Mouse (Mus musculus) brain, embryonic 14.5 days (tissue): ENCODE data around the gene Rubcnl.

Experiments used
- CTCF ChIP-seq: fragments of 200-500 bp; IDR thresholded peaks from 2 replicates; pipeline ENCODE4 v1.5.1; 2012; ENCODE audit warnings: inconsistent platforms, mild to moderate bottlenecking, moderate library complexity, borderline replicate concordance; ENCODE audit not compliant: insufficient read depth, insufficient read length; ENCODE audit errors: extremely low read depth
- POLR2A ChIP-seq: fragments of 200-500 bp; IDR thresholded peaks from 2 replicates; pipeline ENCODE4 v1.6.1; 2012; ENCODE audit warnings: mild to moderate bottlenecking, inconsistent platforms, borderline replicate concordance; ENCODE audit not compliant: poor library complexity, insufficient read depth, insufficient read length, severe bottlenecking; ENCODE audit errors: extremely low read depth

DNA sequence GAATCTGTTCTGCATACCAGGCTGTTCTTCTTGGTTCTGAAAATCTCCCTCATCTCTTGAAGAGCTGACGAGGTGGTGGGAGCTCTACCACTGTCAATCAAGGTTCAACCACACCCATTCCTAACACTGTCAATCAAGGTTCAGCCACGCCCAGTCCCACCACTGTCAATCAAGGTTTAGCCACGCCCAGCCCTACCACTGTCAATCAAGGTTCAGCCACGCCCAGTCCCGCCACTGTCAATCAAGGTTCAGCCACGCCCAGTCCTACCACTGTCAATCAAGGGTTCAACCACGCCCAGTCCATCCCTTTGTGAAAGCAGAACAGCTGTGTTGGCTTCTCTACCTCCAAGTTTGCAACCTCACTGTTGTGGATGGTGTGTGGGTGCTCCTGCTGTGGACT, 48.7 kb downstream of the Rubcnl start:
- TF ChIP-seq CTCF, result no peak
- no peak for TF ChIP-seq POLR2A
